Mouse (Mus musculus) ES-Bruce4 (cell line): Measurements from ENCODE around the gene Dusp2.

Source experiments
- CTCF ChIP-seq: IDR thresholded peaks from one replicate; pipeline ENCODE4 v1.8.1; 2011; ENCODE audit warnings: low read depth, low read length
- EP300 ChIP-seq: IDR thresholded peaks from 2 replicates; pipeline ENCODE4 v1.6.1; 2011; ENCODE audit warnings: low read depth, low read length; ENCODE audit not compliant: insufficient read depth
- POLR2A ChIP-seq: IDR thresholded peaks from one replicate; pipeline ENCODE4 v1.8.1; 2011; ENCODE audit warnings: low read length; ENCODE audit not compliant: insufficient read depth

- TF ChIP-seq CTCF (no peak), POLR2A (no peak), EP300 (no peak)
Observed at GRCm38 (mm10) chr2:127347147-127347985, 11.4 kb downstream of the Dusp2 start.
